Mouse (Mus musculus): Measurements from ENCODE around the gene Nfia. TPM values are rescaled to one million over a fixed set of nuclear protein-coding genes. Genes with fewer than 3 reads are reported as not detected.

Gene Nfia
- total RNA-seq, 1 experiment from 2014 or later: 9.4 TPM

DNA sequence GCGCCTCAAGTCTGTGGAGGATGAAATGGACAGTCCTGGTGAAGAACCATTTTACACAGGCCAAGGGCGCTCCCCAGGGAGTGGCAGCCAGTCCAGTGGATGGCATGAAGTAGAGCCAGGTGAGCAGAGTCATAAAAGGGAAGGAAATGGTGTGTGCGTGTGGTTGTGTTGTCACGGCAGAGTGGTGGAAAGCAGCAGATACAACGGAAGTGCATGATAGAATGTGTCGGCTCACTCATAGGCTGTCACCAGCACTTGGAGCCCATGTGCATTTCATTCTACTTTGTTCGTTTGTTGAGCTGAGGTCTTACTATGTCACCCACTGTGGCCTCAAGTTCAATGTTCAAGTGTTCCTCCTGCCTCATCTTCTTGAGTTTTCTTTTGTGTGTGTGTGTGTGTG lies 248.3 kb downstream of the Nfia start:
- ATAC-seq (replicated peaks; ENCODE audit: low read depth, poor library complexity, severe bottlenecking): peak; percentile 74

GRCm38 (mm10) chr4:98023245-98023792 lies 250.8 kb downstream of the Nfia start:
- no peak for ATAC-seq (replicated peaks; ENCODE audit: low read depth, poor library complexity, severe bottlenecking)

- no peak for ATAC-seq (replicated peaks; ENCODE audit: low read depth, poor library complexity, severe bottlenecking)
These were observed 254.9 kb downstream of the Nfia start for GRCm38 (mm10) chr4:98027412-98027811.

DNA sequence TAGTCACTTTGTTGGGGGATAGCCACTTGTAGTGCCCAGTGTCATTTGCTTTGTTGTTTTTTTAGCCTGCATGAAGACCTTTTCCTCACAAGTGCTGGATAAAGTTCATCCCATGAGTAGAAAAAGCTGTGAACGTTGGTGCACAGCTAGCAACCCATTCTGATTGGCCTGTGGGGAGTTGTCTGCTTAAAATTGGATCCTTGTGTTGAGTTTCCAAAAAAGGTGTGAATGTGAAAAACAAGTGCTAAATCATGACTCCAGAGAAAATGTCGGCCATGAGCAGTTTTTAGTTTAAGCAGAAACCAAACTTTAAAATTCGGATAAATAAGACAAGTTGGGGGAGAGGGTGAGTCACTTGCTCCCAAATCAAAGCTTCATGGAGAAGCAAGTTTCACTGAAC lies 259.3 kb downstream of the Nfia start:
- no peak for ATAC-seq (replicated peaks; ENCODE audit: low read depth, poor library complexity, severe bottlenecking)

GRCm38 (mm10) chr4:98032332-98032731 lies 259.8 kb downstream of the Nfia start:
- no peak for ATAC-seq (replicated peaks; ENCODE audit: low read depth, poor library complexity, severe bottlenecking)

DNA sequence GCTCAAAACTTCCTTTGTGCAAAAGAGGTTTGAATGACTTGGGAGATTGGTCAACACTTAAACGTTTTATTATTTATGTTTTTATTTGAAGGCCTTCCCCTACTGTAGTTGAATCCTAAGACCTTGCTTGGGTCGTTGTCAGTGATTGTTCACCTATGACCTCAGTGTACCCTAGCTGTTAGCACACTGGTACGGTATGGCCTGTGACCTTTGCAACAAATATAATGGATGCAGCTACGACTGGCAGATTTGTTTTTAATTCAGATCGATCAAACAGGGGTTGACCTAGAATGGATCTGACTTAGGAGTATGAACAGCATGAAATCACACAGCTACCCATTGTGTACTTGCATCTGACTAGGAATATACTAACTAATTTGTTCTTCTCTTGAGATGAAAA lies 266.6 kb downstream of the Nfia start:
- no peak for ATAC-seq (replicated peaks; ENCODE audit: low read depth, poor library complexity, severe bottlenecking)

GRCm38 (mm10) chr4:98040179-98040578 lies 267.6 kb downstream of the Nfia start:
- peak; percentile 96 for ATAC-seq (replicated peaks; ENCODE audit: low read depth, poor library complexity, severe bottlenecking)

DNA sequence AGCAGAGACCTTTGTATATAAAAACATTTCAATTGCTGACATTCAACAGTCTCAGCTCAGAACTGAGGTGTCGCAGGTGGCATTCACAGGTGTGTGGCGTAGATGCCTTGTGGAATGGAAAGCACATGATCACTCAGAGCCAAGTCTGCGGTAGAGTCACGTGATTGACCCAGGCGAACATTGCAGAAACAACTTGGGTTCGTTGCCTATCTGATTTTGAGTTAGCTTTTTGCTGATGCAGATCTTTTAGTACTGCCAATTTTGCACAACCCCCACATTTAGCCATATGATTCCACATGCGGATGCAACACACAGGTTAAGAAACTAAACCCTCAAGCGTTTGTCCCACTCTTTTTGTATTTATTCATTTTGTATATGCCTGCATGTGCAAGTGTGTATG lies 272.1 kb downstream of the Nfia start:
- ATAC-seq (replicated peaks; ENCODE audit: low read depth, poor library complexity, severe bottlenecking): no peak

- ATAC-seq (replicated peaks; ENCODE audit: low read depth, poor library complexity, severe bottlenecking): no peak
These were observed 274.8 kb downstream of the Nfia start for GRCm38 (mm10) chr4:98047369-98047768.

- ATAC-seq (replicated peaks; ENCODE audit: low read depth, poor library complexity, severe bottlenecking): no peak
These were observed 277.1 kb downstream of the Nfia start for GRCm38 (mm10) chr4:98049584-98049983.

- ATAC-seq (replicated peaks; ENCODE audit: low read depth, poor library complexity, severe bottlenecking): no peak
These were observed 277.6 kb downstream of the Nfia start for GRCm38 (mm10) chr4:98050003-98050620.

- no peak for ATAC-seq (replicated peaks; ENCODE audit: low read depth, poor library complexity, severe bottlenecking)
These were observed 278.2 kb downstream of the Nfia start for GRCm38 (mm10) chr4:98050781-98051180.

GRCm38 (mm10) chr4:98051326-98051725 lies 278.8 kb downstream of the Nfia start:
- no peak for ATAC-seq (replicated peaks; ENCODE audit: low read depth, poor library complexity, severe bottlenecking)

GRCm38 (mm10) chr4:98055036-98055435 lies 282.5 kb downstream of the Nfia start:
- ATAC-seq (replicated peaks; ENCODE audit: low read depth, poor library complexity, severe bottlenecking): no peak

GRCm38 (mm10) chr4:98056396-98057020 lies 284.0 kb downstream of the Nfia start:
- ATAC-seq (replicated peaks; ENCODE audit: low read depth, poor library complexity, severe bottlenecking): peak; percentile 84

GRCm38 (mm10) chr4:98057246-98057645 lies 284.7 kb downstream of the Nfia start:
- ATAC-seq (replicated peaks; ENCODE audit: low read depth, poor library complexity, severe bottlenecking): no peak

DNA sequence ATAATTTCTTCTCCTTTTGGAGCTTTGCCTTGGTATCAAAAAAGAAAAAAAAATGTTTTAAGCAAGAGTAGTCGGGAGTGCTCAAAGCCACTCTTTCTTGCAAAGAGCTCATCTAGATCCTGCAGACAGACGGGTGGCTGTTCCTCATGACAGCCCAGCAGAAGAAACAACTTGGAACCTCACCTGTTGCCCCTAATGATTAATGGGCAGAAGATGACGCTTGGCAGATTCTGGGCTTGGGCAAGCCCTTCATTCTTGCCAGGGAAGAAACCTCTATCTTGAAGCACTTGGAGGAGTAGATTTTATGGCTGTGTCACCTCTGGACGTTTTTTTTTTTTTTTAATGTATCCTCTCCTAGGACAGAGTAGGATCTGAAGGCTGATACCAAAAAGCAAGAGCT lies 285.2 kb downstream of the Nfia start:
- no peak for ATAC-seq (replicated peaks; ENCODE audit: low read depth, poor library complexity, severe bottlenecking)

GRCm38 (mm10) chr4:98058182-98058581 lies 285.6 kb downstream of the Nfia start:
- ATAC-seq (replicated peaks; ENCODE audit: low read depth, poor library complexity, severe bottlenecking): no peak

- no peak for ATAC-seq (replicated peaks; ENCODE audit: low read depth, poor library complexity, severe bottlenecking)
These were observed 288.1 kb downstream of the Nfia start for GRCm38 (mm10) chr4:98060601-98061000.

- ATAC-seq (replicated peaks; ENCODE audit: low read depth, poor library complexity, severe bottlenecking): no peak
These were observed 288.6 kb downstream of the Nfia start for GRCm38 (mm10) chr4:98061086-98061485.

GRCm38 (mm10) chr4:98063280-98063679 lies 290.7 kb downstream of the Nfia start:
- ATAC-seq (replicated peaks; ENCODE audit: low read depth, poor library complexity, severe bottlenecking): no peak

- ATAC-seq (replicated peaks; ENCODE audit: low read depth, poor library complexity, severe bottlenecking): no peak
These were observed 303.6 kb downstream of the Nfia start for GRCm38 (mm10) chr4:98076106-98076505.
